Mouse (Mus musculus) skeletal muscle tissue, adult 2 months (tissue): ENCODE measurements around the gene Cdh6.

Source experiments
- DNase-seq: peaks from one replicate; pipeline ENCODE4 v3.0.0-alpha.2; 2012; ENCODE audit warnings: low read depth, low spot score

The Cdh6 gene

DNA sequence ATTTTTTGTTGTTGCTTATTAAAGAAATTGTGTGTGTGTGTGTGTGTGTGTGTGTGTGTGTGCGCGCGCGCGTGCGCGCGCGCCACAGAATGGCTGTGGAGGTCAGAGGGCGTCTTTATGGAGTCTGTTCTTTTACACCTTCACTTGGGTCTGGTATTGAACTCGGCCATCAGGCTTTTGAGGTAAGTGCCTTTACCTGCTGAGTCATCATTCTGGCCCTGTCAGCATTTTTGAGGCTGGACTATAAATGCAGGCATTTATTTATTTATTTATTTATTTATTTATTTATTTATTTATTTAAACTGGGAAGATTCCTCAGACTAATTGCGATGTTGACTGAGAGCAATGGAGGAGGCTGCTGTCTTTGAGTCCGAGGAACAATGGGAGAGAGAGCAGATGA is 109.8 kb downstream of the Cdh6 start:
- no peak for DNase-seq

DNA sequence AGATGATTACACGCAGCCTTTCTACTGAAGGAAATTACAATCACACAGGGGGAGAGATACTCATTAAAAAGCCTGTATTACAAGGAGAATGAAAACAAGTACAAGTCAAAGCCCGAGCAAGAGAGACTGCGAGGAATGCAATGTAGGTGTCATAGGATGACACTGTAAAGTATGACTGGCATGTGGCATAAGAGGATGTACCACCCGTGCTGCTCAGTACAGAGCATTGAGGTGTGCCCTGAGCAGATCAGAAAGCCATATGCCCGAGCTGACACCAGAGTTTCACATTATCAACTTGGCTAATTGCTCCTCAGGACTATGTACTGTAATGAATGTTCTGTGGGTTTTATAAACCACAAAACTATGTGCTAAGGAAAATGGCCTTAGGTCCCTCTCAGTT is 115.7 kb downstream of the Cdh6 start:
- no peak for DNase-seq

DNA sequence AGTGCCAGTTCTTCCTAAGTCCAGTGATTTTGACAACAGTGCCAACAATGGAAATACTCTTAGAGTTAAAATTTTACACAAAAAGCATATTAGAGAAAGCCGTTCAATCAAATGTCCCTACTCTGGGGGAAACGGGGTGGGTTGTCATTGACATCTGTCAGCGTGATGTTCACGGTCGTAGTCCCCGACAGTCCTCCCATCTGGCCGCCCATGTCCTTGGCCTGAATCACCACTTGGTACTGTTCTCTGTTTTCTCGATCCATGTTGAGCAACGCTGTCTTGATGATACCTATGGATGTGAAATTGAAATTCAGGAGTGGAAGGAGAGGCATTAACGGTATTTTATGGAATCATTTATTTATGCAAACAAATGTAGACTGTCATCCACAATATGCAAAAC is 116.2 kb downstream of the Cdh6 start:
- no peak for DNase-seq

DNA sequence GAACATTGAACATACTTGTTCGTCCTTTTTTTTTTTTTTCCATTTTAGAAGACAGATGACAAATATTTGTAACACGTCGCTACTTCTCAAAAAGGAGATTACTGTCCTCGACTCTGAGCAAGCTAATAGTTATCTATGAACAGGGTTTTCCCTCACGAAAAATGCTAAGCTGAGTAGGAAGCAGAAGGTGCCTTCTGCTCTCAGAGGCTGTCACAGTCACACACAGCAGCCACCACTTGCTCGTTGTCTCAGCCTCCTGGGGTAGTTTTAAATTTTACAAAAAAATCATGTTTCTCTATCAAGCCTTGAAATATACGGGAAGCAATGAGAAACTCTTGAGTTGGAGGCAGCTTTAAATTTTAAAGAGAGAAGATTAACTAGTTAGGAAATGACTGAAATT is 125.6 kb downstream of the Cdh6 start:
- no peak for DNase-seq

DNA sequence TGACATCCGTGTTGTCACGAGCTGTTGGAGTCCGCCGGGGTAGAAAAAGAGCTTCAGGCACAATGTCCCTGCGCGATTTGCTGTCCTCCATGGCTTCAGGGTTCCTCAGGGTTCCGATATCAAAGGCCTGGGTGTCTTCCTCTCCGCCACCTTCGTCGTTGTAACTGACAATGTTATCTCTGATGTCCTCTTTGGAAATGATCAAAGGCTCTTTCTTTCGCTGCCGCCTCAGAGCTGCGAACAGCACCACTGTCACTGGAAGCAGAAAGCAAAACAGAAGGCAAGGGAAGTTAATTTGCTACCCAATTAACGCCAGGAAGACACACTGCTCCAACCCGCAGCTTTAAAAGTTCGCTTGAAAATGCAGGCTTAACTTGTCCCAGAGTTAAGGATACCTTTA is 139.0 kb downstream of the Cdh6 start:
- no peak for DNase-seq

DNA sequence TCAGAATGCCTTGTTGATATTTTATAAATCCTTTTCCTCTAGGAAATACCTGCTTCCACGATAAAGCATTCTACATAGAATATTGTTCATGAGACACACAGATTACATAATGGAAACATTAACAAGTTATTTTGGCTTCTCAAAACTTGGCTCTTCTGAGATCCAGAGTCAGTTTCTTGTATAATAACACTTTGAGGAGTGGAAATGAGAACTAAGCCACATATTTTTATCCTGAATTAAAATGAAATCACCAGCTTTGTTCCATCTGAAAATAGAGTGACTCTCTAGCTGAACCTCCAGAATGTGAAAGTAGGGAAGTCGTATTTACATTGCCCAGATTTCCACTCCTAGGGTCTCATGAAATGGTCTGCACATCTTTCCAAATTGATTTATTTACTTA is 142.8 kb downstream of the Cdh6 start:
- DNase-seq = no peak

DNA sequence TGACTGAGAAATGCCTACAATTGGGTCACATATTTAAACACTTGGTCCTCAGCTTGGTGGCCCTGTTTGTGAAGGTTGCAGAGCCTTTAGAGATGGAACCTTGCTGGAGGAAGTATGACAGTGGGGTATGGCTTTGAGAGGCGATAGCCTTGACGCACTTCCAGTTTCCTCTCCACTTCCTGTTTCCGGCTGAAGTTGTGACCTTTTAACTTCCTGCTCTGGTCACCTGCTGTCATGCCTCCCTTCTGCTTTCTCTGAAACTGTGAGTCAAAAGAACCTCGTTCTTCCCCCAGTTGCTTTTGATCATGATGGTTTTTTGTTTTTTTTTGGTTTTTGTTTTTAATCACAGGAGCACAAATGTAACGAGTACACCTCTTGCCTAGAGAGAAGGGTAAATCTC is 146.0 kb downstream of the Cdh6 start:
- no peak for DNase-seq

DNA sequence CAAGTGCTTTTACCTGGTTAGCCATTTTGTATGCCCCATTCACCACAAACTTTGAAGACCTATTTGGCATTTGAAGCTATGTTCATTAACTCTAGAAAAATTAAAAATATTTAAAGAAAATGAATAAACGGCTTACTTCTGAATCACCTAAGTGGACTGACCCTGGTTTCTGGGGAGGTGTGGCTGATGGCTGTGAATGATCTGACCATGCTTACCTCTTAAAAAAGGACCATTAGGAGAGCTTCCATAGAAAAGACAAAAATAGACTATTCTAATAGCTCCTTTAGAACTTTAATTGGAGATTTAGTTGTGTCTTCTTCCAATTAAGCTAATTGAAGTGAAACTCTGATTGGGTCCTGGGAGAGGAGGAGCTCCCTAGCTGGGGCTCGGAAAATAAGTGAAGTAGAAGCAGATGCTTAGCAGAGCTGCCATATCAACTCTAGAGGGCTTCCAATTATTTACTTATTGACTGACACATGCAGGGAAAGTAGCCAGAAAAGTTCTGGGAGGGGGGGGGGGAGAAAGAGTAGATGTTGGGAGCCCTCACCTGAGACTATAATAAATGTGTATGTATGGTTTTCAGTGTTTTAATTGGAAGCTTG is 156.6 kb downstream of the Cdh6 start:
- no peak for DNase-seq

DNA sequence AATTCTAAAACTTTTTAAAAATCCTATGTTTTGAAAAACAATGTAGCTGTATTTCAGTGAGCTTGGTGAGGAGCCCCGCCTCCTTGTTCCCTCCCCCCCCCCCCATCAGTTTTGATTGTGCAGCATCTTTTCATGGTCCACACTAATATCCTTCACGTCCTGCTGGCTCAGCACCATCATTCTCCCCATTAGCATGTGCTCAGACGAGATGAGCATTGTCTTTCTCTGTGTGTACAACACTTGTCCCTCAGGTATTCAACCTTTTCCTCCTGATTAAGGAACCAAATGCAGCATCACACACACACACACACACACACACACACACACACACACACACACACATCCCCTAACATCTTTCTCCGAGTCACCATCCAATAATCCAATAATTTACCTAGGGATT is 164.7 kb downstream of the Cdh6 start:
- no peak for DNase-seq

DNA sequence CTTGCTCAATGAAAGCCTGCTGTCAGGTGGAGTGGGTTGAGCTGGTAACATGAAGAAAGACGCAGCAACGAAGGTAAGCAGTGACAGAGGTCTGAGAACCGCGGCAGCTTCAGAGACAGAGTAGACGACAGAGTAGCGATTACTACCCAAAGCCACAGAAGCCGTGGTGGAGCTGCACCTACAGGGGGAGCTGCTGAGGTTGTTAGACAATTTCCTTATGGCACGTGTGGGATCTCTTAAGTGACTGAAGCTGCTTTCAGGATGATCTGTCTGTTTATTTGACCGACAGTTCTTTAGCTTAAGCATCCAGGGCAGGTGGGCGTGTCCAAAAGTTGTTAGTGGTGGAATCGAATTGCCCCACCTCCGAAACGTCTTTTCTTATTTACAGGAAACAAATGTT is 167.5 kb downstream of the Cdh6 start:
- DNase-seq = no peak

DNA sequence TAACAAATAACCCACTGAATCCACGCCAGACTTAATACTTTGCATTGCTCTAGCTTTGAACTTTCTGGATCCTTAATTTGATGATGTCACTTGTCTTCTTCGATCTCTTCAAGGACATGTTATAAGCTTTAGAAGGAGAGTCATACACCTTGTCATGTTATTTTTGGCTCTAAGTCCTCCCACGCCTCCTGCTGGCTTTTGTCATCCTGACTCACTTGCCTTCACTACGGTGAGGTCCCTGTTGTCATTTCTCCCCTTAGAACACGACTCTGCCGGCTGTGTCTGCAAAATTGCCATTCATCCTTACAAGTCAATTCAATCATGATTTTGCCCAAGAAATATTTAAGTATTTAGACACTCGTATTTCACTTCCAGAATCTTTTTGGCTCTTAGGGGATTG is 171.9 kb downstream of the Cdh6 start:
- no peak for DNase-seq

DNA sequence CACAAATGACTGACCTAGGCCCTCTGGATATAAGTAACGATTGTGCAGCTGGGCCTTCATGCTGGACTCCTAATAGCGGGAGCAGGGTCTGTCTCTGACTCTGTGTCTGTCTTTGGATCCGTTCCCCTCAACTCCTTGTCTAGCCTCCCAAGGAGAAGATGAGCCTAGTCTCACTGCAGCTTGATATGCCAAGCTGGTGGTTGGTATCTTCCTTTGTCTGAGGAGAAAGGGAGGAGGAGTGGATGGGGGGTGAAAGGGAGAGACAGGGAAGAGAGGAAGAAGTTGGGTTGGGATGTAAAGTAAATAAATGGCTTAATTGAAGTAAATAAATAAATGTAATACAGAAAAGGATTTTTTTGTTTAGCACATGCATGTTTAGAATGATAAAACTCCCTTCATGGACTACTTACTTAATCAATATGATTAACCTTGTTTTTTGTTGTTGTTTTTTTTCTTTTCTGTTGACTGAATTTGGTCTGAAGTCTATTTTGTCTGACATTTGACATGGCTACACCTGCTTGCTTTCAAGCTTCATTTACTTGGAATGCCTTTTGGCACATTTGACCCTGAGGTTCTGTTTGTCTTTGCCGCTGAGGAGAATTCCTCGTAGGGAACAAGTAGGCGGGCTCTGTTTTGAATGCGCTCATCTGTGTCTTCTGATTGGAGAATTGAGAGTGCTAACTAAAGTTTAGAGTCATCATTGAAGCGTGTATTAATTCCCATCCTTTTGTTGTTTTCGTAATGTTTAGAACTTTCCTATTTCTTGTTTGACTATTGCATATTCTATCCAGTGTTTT is 178.7 kb downstream of the Cdh6 start:
- DNase-seq = no peak
